Mouse (Mus musculus) thymus, postnatal 25 days (tissue): ENCODE measurements around the gene Smyd3.

Experiments
- DNase-seq: peaks from one replicate; pipeline ENCODE4 v3.0.0; 2022

Gene Smyd3

DNA sequence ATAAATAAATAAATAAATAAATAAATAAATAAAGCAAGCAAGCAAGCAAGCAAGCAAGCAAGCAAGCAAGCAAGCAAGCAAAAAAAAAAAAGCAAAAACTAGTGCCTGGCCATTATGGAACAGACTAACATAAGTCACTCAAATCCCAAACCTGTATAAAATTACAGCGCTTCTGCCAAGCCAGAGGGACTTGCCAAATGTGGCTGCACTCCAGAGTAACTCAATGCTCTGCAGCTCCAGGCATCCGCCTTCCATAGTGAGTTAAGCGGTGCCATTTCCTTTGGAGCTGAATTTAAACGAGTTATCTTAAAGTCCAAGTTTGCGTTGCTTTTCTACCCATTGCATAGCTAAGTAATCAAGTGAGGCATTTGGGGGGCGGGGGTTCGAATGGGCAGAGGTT lies 410.6 kb downstream of the Smyd3 start:
- no peak for DNase-seq

DNA sequence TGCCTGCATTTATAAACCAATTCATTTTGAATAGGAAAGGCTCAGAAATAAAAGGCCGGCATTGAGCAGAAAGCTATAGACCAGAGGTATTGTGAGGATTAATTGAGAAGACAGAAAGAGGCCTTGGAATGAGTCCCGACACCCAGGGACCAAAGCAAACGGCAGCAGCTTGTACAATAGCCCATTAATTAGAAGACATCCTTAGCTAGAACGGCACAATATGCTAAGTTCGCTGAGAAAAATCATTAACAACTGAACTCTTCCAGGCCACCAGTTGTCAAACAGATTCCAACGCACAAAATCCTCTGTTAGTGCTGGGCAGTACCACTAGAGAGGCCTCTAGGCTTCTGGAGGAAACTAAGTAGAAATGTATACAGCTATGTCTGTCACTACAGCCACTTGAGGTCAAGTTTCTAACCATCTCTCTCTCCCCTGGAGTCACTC lies 411.1 kb downstream of the Smyd3 start:
- DNase-seq: no peak

DNA sequence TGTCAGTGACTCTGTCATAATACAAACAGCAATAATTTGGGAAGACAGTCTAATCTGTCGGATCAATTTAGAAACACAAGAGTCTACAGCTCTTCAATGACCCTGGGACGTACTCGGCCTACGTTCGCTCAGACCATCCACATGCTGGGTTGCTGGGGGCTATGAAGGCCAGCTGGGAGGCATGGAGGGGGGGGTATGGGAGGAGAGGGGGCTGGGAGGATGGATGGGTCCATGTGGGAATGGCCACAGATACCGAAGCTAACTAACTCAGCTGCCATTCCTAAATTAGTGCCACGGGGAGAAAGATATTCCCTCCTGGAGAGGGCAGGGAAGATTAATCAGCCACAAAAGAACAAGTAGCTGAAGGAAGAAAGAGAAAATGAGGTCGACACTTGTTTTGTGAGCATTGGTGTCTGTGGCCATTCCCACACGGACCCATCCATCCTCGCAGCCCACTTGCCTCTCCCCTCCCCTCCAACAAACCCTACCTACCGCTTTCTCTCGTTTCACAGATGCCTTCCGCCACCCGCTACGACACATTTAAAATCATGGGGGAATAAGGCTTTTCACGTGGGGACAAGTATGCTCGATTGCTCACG lies 411.6 kb downstream of the Smyd3 start:
- no peak for DNase-seq

DNA sequence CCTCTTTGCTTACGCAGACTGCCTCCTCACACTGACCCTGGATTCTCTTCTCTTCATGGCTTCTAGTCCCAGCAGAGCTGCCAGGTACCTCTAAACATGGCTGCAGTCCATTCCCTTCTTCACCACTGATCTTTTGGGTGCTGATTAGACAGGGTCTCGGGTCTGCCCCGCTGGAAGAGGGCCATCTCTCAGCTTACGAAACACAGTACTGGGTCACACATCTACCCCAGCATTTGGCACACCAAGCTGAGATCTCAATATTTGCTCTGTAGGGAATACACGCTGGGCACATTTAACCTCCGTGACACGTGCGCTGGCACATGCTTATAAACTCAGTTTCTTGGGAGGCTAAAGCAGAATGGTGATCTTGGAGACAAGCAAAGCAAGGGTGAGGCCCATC lies 413.4 kb downstream of the Smyd3 start:
- no peak for DNase-seq

DNA sequence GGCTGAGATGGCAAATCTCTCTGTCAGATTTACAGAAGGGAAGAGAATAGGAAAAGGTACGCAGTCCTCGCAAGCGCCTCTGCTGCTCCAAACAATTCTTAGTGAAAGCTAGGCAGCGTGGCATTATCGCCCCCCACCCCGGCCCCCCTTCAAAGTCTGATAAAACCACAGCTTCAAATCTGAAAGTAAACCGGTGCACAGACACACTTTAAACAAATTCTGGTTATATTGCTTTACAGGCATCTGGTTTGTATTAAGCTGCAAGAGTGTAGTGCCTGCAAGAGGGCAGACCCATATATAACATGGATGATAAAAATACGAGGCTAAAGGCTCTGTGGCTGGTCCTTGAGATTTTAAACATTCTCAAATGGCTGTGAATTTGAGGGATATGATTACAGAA lies 420.8 kb downstream of the Smyd3 start:
- no peak for DNase-seq

DNA sequence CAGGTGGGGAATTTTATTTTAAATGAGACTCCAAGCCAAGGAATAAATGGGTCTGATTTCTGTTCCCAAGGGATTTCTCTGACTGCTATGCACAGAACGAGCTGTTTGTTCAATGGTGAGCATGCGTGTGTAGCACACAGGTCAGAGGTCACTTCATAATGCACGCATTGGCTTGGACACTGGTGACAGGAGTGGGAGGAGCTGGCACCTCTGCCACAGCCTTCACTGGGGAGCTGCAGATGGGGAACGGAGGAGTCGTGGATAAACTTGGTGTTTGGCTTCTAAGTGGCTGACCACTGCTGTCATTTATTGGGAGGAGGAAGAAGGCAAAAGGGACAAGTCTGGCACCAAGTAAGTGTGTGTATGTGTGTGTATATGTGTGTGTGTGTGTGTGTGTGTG lies 421.5 kb downstream of the Smyd3 start:
- DNase-seq: no peak

DNA sequence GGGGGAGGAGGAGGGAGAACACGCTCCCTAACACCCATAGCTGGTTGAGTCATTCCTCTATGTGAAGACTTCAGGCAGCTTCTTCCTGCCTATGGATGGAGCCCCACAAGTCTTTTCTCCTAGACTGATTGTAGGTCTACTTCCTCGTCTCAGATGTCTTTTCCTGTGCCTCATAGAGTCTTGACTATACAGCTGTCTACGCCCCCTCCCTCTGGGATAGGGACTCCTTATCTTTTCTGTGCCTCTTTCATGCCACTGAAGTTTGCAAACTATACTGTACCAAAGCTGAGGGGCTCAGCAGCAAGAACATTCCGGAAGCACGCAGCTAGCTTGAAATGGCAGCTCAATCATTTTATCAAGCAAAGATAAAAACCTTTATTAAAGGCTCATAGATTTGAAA lies 428.7 kb downstream of the Smyd3 start:
- no peak for DNase-seq

DNA sequence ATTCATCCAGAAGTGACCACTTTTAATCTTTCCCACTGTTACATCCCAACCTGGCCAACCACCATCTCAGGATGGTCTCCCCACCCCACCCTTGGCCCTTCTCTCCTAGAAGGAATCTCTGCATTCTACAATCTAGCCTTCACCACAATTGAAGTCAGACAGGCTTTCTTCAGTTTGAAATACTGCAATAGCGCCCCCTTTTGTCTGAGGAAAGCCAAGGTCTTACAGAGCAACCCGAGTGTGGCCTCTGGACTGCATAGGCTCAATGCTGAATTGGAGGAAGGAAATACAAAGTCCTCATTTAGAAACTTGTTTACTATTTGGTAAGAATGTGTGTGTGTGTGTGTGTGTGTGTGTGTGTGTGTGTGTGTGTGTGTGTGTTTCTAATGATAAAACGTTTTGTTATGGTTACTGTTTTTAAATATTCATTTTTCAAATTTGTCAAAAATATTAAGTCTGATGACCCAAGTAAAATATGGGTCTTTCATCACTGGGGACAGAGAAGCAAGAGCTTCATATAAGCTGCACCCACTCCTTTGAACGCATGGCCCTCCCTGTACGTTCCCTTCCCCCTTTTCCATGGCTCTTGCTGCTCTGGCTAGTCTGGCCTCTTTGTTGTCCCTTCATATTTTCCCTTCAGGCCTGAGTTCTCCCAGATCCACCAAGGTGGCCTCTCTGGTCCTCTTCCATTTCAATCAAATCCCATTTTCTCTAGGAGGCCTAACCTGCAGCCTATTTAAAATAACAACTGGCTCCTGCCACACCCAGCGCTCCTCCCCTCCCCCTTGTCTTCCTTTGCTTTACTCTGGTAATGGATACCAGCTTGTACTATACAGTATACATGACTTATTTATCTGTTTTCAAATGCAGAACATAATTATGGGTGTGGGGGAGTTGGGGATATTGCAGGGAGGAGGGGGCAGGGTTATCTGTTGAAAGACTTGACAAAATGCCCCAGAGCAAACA lies 430.5 kb downstream of the Smyd3 start:
- DNase-seq: peak; percentile 4

DNA sequence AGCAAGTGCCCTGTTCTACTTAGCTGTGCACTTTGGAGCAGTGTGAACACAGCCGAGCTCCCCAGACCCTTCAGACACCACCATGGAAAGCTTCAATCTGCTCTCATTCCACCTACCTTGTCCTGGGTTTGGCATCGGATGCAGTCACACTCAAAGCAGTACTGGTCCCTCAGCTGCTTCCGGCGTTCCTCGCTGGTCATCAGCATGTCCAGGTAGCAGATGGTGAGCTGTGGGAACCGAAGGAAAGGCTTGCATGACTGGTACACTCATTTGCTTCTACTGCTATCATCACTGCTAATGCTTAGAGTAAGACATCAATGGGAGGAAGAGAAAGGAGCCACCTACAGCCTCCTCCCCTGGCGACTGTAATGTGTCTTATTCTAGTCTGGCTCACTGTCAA lies 431.6 kb downstream of the Smyd3 start:
- DNase-seq: no peak

DNA sequence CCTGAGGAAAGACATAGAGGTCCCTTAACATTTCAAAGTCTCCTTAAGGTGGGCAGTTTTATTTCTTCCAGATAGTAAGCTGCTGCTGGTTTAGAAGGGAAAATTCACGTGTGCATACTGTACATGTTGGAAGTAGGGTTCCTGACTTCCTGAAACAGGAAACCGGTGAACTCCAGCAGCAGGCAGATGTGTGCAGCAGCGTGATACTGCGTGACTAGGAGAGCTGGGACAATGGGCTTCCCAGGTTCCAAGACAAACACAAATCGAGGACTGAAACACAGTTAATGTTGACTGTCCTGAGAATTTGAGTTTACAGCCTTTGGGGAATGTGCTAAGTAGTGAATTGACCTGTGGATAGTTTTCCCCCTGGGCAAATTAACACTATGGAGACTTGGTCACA lies 434.7 kb downstream of the Smyd3 start:
- no peak for DNase-seq

DNA sequence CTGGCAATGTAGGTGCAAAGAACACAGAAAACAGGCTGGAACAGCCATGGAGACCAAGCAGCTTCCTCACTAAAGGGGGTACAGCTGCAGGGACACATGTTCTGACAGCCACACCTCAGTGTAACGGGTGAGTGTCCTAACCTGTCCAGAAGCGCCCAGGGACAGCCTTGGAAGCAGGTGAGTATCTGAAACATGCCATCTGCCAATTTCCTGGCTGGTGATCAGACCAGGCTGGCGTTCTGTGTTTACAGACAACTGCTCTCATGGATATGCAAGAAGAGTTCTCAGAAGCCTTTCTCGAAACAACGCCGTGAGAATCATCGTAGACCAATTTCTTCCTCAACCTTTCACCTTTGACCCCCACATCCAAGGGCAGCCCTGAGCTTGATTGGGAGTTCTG lies 444.0 kb downstream of the Smyd3 start:
- DNase-seq: no peak

DNA sequence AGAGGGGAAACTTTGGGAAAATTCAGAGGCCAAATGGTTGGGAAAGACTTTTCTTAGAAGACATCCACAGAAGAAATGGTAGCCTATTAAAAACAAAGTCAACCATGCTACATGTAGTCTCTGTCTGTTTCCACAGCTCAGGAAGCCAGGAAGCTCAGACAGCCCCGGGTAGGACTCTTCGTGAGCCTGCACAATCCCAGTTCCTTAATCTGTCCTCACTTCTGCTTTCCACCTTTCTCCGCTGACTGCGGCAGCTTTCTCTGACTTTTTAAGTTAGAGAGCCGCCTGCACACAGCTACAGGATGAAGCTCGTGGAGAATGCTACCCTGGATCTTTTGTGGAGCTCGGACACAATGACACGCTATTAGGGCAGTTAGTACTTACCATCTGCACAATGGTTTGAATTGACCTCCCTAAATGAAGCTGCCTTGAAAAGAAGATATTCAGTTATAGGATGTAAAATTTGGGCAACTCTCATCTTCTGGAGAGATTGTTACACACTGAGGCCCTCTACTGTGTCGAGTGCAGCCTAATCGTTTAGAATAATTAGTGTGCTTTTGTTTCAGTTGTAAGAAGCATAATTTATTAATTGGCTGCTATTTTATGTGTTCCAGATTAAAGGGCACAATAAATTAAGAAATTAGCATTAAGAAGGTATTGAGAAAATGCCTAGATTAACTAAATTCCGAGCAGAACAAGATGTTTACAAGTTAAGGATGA lies 444.7 kb downstream of the Smyd3 start:
- no peak for DNase-seq

DNA sequence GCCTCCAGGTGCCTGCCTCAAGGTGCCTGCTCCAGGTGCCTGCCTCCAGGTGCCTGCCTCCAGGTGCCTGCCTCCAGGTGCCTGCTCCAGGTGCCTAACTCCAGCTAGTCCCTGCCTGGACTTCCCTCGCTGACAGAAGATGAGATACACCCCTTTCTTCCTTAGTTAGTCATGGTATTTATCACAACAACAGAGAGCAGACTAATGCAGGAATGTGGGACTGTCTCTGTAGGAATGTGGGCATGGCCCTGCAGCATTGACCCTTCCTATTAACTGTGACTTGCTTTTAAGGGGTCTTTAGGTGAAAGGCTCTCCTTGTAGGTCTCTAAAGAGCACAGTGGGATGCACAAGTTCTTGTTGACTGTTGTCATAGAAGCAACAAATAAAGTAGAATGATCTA lies 445.4 kb downstream of the Smyd3 start:
- no peak for DNase-seq

DNA sequence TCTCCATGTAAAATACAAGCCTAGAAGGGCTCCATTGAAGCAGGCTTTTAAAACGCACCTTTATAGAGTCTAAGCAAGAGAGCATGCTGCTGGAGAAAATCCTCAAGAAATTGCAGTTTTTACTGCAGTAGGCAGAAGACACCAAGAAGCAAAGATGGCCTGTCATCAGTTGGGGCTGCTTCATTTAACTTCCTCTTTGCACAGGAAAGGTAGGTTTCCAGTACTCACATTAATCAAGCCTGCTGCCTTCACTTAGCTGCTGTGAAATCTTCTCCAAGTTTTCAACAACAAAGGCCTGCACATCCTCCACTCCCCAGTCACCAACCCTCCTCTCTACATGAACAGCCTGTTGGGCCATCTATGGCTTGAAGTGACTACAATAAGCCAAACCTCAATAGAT lies 448.9 kb downstream of the Smyd3 start:
- DNase-seq: no peak

DNA sequence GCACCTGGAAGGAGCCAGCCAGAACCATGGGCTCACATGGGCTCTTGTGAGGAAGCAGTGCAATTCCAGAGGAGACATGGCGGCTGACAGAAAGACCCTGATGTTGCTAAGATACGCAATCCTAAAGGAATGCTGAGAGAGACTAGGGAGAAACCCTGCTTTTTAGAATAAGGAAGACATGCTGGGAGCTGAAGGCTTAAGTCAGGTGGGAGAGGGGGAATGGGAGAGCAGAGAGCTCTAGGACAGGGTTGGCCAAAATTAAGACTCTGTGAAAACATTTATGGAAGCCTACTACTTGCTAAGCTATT lies 452.6 kb downstream of the Smyd3 start:
- DNase-seq: no peak

DNA sequence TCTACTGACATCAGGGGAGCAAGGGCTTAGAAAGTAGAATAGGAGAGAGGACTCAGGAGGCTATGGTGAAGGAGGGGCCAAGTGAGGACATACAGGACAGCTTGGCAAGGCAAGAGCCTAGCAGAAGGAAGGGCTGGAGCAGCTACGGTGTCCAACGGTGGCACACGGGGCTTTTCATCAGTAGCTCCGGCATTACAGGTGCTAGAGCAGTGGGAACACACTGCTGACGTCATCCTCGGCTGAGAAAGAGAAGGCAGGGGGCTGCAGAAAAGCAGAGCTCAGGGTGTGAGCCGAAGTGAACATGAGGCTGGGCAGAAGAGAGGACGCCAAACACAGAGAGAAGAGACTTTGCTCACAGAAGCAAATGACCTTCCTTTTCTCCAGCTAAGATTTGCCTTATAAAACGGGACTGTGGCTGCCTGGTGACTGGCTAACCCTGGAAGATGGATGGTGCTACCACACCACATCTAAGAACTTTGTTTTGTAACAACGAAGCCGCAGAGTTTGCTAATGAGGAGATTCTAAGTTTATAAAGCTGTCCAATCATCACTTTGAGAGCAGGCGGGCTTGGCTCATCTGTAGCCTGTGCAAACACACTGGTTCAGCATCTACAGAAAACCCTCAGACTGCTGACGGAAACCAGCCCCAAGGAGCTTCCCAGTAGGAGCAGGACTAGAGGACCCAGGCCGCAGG lies 453.1 kb downstream of the Smyd3 start:
- DNase-seq: no peak

DNA sequence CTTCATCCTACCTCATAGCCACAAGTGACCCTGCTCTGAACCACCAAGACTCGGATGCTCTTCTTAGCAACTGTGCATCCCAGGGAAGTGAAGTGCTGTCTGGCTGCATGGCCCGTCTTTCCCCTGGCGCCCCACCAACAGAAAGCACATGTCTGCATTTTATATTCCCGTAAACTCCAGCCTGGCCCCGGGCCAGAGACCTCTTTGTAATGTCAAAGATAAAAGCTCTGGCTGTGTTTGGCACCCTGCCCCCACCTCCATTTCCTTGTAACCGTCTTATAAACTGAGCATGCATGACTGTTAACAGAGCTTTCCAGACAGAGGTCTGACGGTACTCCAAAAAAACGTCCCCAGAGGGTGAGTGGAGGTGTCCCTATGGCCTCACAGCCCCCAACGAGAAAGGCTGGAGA lies 456.1 kb downstream of the Smyd3 start:
- peak; percentile 5 for DNase-seq

DNA sequence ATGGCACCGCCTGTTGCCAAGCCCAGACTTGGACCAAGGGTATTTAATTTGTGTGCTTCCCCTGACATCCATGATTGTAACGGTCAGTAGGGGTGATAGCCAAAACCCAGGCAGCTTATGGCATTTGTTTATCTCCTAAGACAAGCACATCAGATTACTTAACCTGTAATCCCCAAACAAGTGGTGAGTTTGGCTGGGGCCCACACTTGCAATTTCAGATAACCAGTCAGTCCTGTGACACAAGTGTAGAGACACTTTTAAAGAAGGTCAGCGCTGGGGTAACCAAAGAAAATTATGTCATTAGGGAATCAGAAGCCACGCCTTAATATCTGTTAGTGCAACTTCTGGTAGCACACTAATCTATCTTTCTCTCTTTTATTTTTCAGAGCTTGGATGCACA lies 456.8 kb downstream of the Smyd3 start:
- no peak for DNase-seq

DNA sequence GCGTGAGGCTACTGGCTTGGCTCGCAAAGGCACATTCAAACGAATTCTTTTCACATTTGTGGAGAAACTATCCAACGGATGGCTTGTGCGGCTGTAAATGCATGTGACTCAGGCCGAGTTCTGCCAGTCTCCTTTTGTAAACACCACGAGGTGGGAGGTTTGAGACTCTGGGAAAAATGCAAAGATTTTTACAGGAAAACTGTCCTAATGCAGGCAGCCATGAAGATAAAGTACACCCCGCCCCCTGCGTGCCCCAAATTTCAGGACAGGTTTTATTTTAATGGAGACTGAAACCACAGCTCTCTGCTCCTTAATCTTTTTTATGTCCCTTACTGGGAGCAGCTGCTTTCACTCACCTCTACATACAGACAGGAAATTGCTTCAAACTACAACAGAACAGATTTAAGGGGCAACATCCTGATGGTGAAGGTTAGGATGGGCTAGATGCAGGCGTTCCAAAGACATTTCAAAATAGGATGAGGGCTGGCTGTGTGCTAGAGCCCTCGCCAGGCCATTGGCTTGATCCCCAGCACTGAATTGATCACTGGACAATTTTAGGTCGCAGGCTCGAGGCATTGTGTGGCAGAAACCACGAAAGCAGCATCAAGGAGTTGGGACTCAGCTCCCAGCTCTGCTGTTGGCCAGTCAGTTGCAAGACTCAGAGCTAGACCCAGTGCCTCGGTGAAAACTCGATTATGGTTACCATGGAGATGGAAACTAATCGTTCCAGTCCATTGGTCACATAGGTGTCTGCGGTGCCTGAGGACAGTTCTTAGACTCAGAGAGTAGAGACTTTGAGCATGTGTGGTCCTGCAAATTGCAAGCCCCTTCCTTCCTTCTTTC lies 457.5 kb downstream of the Smyd3 start:
- DNase-seq: no peak

DNA sequence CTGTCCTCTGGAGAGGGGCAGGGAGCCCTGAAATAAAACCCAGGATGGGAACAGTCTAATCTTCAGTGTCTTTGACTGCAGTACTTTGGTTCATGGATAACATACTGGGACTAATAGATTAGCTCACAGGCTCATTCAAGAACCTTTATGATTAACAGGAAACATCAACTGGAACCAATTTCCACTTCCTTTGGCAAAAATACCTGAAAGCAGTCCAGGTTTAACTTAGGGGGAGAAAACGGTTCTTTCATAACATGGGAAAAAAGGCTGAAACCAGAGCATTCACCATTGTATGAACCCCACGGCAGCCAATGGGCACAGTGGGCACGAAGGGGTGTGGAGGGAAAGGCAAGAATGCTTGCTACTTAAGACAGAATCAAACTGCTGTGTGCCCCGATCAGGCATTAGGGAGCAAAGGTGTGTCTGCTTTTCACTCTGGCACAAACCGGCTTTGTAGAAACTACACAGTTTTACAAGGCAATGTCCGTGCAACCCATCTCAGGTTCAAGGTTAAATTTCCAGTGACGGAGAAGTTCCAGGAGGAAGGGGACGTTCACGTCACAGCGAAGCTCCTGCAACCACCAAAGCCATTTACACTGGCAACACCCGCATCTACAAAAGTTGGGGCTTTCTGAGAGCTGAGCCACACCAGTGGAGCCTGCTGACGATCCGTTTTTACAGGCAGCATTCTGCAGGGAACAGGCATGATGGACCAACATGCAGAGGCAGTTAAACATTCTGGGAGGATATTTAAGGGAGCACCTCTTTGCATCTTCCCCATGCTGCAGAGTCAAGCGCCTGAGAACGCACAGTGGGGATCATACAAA lies 458.3 kb downstream of the Smyd3 start:
- DNase-seq: no peak

DNA sequence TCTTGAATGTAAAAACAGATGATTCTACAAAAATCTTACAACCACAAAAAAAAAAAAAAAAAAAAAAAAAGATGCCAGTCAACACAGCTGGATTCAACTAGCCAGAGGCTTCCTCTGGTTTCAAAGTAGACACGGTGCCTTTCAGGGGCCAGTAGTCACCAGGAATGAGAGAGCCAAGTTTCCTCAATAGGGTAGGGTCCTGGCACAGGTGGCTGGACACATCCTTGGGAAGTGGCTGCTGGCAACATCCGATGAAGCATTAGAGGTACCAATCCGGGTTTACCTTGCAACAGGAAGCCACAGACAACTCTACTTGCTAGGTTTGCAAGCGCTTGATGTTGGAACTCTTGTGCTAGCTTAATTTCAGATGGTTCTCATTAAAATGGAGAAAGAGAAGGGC lies 459.2 kb downstream of the Smyd3 start:
- no peak for DNase-seq

DNA sequence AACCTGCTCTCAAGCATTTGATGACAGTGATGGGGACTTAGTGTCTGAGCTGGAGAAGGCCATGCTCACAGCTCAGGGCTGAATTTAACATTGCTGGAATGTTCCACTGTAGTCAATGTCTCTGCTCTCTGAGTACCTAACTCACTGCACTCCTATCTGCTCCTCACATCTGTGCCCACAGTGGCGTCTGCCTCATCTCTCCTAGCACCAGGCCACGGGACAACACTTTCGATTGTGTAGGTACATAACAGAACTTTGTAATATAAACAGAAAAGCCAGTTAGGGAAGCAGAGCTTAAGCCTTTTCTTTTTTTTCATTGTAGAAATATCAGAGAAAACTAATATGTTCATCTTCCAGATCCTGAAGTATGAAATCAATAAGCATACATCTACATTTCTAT lies 462.1 kb downstream of the Smyd3 start:
- DNase-seq: no peak
